Mouse (Mus musculus): ENCODE results near the gene Gm21679.
"Not testable (repeated sequence)": the region's sequence is repeated elsewhere in the genome, so short reads cannot be mapped to it uniquely, and the experiment has no call there.

Gene Gm21679

GRCm38 (mm10) chrY:29683270-29683669 lies at the start of gene Gm21679:
Gm21679 (minus strand) TSS chrY:29683370.
- DNase-seq (ENCODE audit: low read depth, low spot score), result not testable (repeated sequence)

Data from brain, adult 2 months (tissue).